12 mouse cellular contexts compared by ENCODE assay signal in the genomic region with DNA sequence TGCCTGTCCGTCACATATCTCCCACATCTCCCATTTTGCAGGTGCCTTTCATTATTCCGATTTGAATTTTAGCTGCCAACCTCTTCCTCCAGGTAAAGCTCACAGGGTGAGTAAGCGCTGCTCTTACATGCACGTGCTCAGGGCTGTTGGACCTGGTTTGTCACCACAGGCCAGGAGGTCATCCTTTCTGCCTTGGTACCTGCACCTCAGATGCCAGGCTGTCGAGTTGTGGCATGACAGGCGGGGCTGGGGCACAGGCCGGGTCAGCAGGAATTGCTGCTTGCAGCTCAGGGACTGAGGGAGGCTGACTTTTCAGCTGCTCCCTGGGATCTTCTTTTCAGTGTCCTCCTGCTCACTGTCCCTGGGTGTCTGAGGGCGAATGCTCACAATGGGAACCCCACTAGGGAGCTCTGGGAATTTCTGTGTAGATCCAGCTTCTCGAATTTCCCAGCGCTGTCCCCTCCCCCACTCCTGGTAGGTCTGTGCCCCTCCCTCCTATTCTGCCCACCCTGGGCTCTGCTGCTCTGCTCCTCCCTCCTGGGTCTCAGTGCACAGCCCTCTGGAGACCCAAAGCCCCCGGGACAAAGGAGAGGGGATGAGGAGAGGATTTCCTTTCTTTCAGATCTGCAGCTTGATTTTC. TPM values are rescaled to one million over a fixed set of nuclear protein-coding genes. Genes with fewer than 3 reads are reported as not detected.
DNase-seq lines count a peak whose midpoint lies in the region; ATAC-seq lines count a peak whose summit lies in the region.
"Had no signal": no experiment of that assay in that cellular context is flagged by ENCODE, and none has a peak within 500 bp of the region (broad histone marks: within the 10 kb centered on the region; RNA-seq: fewer than 3 reads in every experiment).

No protein-coding gene starts in this region.

- no peaks in the 10 kb centered on the region for H3K9me3 ChIP-seq in kidney, embryonic 14.5 days (ENCODE audit: control insufficient read depth, low read length)
- no peaks in the 10 kb centered on the region for H3K9me3 ChIP-seq in hindbrain, embryonic 13.5 days
- H3K9me3 ChIP-seq in neural tube, embryonic 13.5 days = no peaks in the 10 kb centered on the region
- H3K9me3 ChIP-seq: hindbrain, embryonic 15.5 days had no signal

- no peak overlapping the region for H3K27ac ChIP-seq in kidney, embryonic 14.5 days (ENCODE audit: low read depth, low read length)
- H3K27ac ChIP-seq in hindbrain, embryonic 13.5 days = no peak overlapping the region
- no peak overlapping the region for H3K27ac ChIP-seq in neural tube, embryonic 13.5 days (replicated peaks)
- H3K27ac ChIP-seq: hindbrain, embryonic 15.5 days; liver, embryonic 14.5 days had no signal

- no peaks in the 10 kb centered on the region for H3K36me3 ChIP-seq in kidney, embryonic 14.5 days (ENCODE audit: control insufficient read depth, insufficient read depth, low read length)
- no peaks in the 10 kb centered on the region for H3K36me3 ChIP-seq in hindbrain, embryonic 13.5 days
- no peaks in the 10 kb centered on the region for H3K36me3 ChIP-seq in neural tube, embryonic 13.5 days
- H3K36me3 ChIP-seq: hindbrain, embryonic 15.5 days had no signal

- no peak overlapping the region; the same call in 1 of the 2 replicates for H3K4me2 ChIP-seq in kidney, embryonic 14.5 days (replicated peaks; ENCODE audit: low read depth, low read length)
- H3K4me2 ChIP-seq in hindbrain, embryonic 13.5 days = no peak overlapping the region
- H3K4me2 ChIP-seq in neural tube, embryonic 13.5 days = no peak overlapping the region
- H3K4me2 ChIP-seq: hindbrain, embryonic 15.5 days had no signal

- no peak overlapping the region for H3K9ac ChIP-seq in kidney, embryonic 14.5 days (ENCODE audit: low read depth, low read length)
- peak overlapping the region; percentile 39; the same call in 1 of the 2 replicates for H3K9ac ChIP-seq in hindbrain, embryonic 13.5 days
- H3K9ac ChIP-seq in neural tube, embryonic 13.5 days = 0 out of 2 replicates have a peak overlapping the region, but pooled peaks have one; percentile 5
- H3K9ac ChIP-seq: hindbrain, embryonic 15.5 days; liver, embryonic 14.5 days had no signal

- DNase-seq in kidney, postnatal 10 days = peak; percentile 14
- DNase-seq in embryo, embryonic 10.5 days (ENCODE audit: low spot score) = peak; percentile 73
- DNase-seq in MN1 (ENCODE audit: low spot score) = no peak
- no peak for DNase-seq in gastrocnemius, postnatal 25 days
- no peak for DNase-seq in heart, adult 8-10 months (ENCODE audit: low spot score)
- DNase-seq: cerebellum, adult 11 months; right cerebral cortex, postnatal 14 days had no signal

- H3K4me1 ChIP-seq in kidney, embryonic 14.5 days (ENCODE audit: control insufficient read depth, insufficient read depth, low read length) = peaks cover 17% of the 10 kb centered on the region
- peaks cover 23% of the 10 kb centered on the region for H3K4me1 ChIP-seq in hindbrain, embryonic 13.5 days (replicated peaks)
- H3K4me1 ChIP-seq in neural tube, embryonic 13.5 days (replicated peaks) = peaks cover 39% of the 10 kb centered on the region

- no peak for ATAC-seq in kidney, embryonic 14.5 days (ENCODE audit: low FRiP score, low TSS enrichment)
- no peak for ATAC-seq in hindbrain, embryonic 13.5 days (ENCODE audit: low FRiP score)
- no peak for ATAC-seq in neural tube, embryonic 13.5 days (ENCODE audit: low read depth)

- 25% methylated on average over 11 of the region's 11 CpGs for WGBS in kidney, embryonic 14.5 days
- WGBS in hindbrain, embryonic 13.5 days = 16% methylated on average over 11 of the region's 11 CpGs
- WGBS in neural tube, embryonic 13.5 days = 19% methylated on average over 11 of the region's 11 CpGs

- no peak overlapping the region for H3K4me3 ChIP-seq in kidney, embryonic 14.5 days (ENCODE audit: low read length)
- H3K4me3 ChIP-seq in hindbrain, embryonic 13.5 days = no peak overlapping the region
- no peak overlapping the region for H3K4me3 ChIP-seq in neural tube, embryonic 13.5 days
- H3K4me3 ChIP-seq: hindbrain, embryonic 15.5 days had no signal

- peaks cover 7% of the 10 kb centered on the region; the same call in 1 of the 2 replicates for H3K27me3 ChIP-seq in kidney, embryonic 14.5 days (ENCODE audit: control insufficient read depth, insufficient read depth, low read length)
- H3K27me3 ChIP-seq in hindbrain, embryonic 13.5 days = peaks cover 33% of the 10 kb centered on the region
- H3K27me3 ChIP-seq in neural tube, embryonic 13.5 days = peaks cover 35% of the 10 kb centered on the region

RNA-seq across cellular contexts. Expression of a gene that starts 3.2 kb away (rescaled TPM):
- polyA plus RNA-seq in kidney, embryonic 14.5 days (2014; fragmentation: Nextera tagmentation; extraction: Ambion mirVana) = 26.7 and 34.0 TPM in 2 replicates
- 4.9 and 5.0 TPM in 2 replicates for polyA plus RNA-seq in hindbrain, embryonic 13.5 days (2015; fragmentation: Nextera tagmentation; extraction: Ambion mirVana)
- 3.6 and 6.9 TPM in 2 replicates for polyA plus RNA-seq in neural tube, embryonic 13.5 days (2015; fragmentation: Nextera tagmentation; extraction: Ambion mirVana)
- total RNA-seq in gastrocnemius, postnatal 25 days (2021) = 10 to 100 TPM; 18.8 to 28.6 TPM
- 10 to 100 TPM; 25.5 to 32.9 (median 31.7) TPM for total RNA-seq in heart, adult 8-10 months (2022)

RNA-seq across cellular contexts. Expression of a gene that starts 57.8 kb away (rescaled TPM):
- polyA plus RNA-seq in kidney, embryonic 14.5 days (2014; fragmentation: Nextera tagmentation; extraction: Ambion mirVana) = 6.6 and 9.9 TPM in 2 replicates
- polyA plus RNA-seq in hindbrain, embryonic 13.5 days (2015; fragmentation: Nextera tagmentation; extraction: Ambion mirVana) = 4.5 and 4.8 TPM in 2 replicates
- 4.2 and 5.7 TPM in 2 replicates for polyA plus RNA-seq in neural tube, embryonic 13.5 days (2015; fragmentation: Nextera tagmentation; extraction: Ambion mirVana)
- total RNA-seq in gastrocnemius, postnatal 25 days (2021) = 1 to 10 TPM; 1.4 to 1.8 TPM
- 1 to 10 TPM; 1.9 to 3.1 (median 2.4) TPM for total RNA-seq in heart, adult 8-10 months (2022)

Comparison
In these comparisons a context has a peak if more than half of its experiments do, and no peak if none do; other contexts are left out.
1. DNase-seq: peak in kidney, postnatal 10 days (single experiment) and embryo, embryonic 10.5 days (single experiment); none in MN1 (single experiment), gastrocnemius, postnatal 25 days (single experiment) and heart, adult 8-10 months (single experiment).